Mouse (Mus musculus) ES-CJ7 (cell line): ENCODE data around the gene Olfr101.
A peak's percentile ranks its signal among the peaks of the same experiment; 100 is the strongest.

Experiments used
- DNase-seq: peaks from one replicate; pipeline ENCODE4 v3.0.0; 2011; ENCODE audit warnings: low read depth, low spot score

Gene Olfr101

GRCm38 (mm10) chr17:37304213-37304612, at the start of gene Olfr101:
Olfr101 (minus strand) TSS chr17:37304313.
- no peak for DNase-seq

- no peak for DNase-seq
Measured at GRCm38 (mm10) chr17:37339598-37339997, 35.5 kb upstream of the Olfr101 start, which contains the start of gene Olfr103. Olfr103 (minus strand) TSS chr17:37339698.

GRCm38 (mm10) chr17:37316954-37317353, 12.8 kb upstream of the Olfr101 start, which contains the start of gene Olfr102:
Olfr102 (minus strand) TSS chr17:37317054.
- DNase-seq: no peak

- no peak for DNase-seq
Measured at GRCm38 (mm10) chr17:37310146-37310699, 6.1 kb upstream of the Olfr101 start.

GRCm38 (mm10) chr17:37308483-37308882, 4.4 kb upstream of the Olfr101 start:
- peak; percentile 49 for DNase-seq

GRCm38 (mm10) chr17:37283360-37283759, 20.8 kb downstream of the Olfr101 start, which contains the start of gene Olfr99:
Olfr99 (minus strand) TSS chr17:37283460.
- no peak for DNase-seq

GRCm38 (mm10) chr17:37280331-37280730, 23.8 kb downstream of the Olfr101 start:
- no peak for DNase-seq

- no peak for DNase-seq
Measured at GRCm38 (mm10) chr17:37276573-37276972, 27.5 kb downstream of the Olfr101 start.

- no peak for DNase-seq
Measured at GRCm38 (mm10) chr17:37275626-37276248, 28.4 kb downstream of the Olfr101 start.

- peak; percentile 25 for DNase-seq
Measured at GRCm38 (mm10) chr17:37270702-37271092, 33.4 kb downstream of the Olfr101 start.

GRCm38 (mm10) chr17:37270058-37270701, 33.9 kb downstream of the Olfr101 start, which contains the start of gene H2-M3:
H2-M3 (plus strand) TSS chr17:37270220.
- DNase-seq: peak; percentile 87

GRCm38 (mm10) chr17:37263626-37264025, 40.5 kb downstream of the Olfr101 start, which contains the start of gene Olfr98:
Olfr98 (minus strand) TSS chr17:37263749.
- DNase-seq: no peak

GRCm38 (mm10) chr17:37250544-37250943, 53.6 kb downstream of the Olfr101 start:
- peak; percentile 69 for DNase-seq

- no peak for DNase-seq
Measured at GRCm38 (mm10) chr17:37249460-37249859, 54.7 kb downstream of the Olfr101 start.
